Mouse (Mus musculus) ES-Bruce4 (cell line): ENCODE data around the gene Runx2. TPM values are rescaled to one million over a fixed set of nuclear protein-coding genes. Genes with fewer than 3 reads are reported as not detected.

Experiments
- H3K27ac ChIP-seq: 2 replicates; pipeline ENCODE4 v1.5.1; 2012; ENCODE audit warnings: low read length, inconsistent platforms; ENCODE audit not compliant: insufficient read depth
- H3K27me3 ChIP-seq: 2 replicates; pipeline ENCODE4 v1.6.1; 2012; ENCODE audit warnings: mild to moderate bottlenecking, low read length, inconsistent platforms; ENCODE audit not compliant: control insufficient read depth, poor library complexity, insufficient read depth, severe bottlenecking
- H3K36me3 ChIP-seq: 2 replicates; pipeline ENCODE4 v1.6.1; 2012; ENCODE audit warnings: inconsistent platforms, mild to moderate bottlenecking, low read length, moderate library complexity; ENCODE audit not compliant: control insufficient read depth, poor library complexity, insufficient read depth, severe bottlenecking
- H3K4me1 ChIP-seq: one replicate; pipeline ENCODE4 v1.8.1; 2011; ENCODE audit warnings: low read length; ENCODE audit not compliant: control insufficient read depth, insufficient read depth
- H3K4me3 ChIP-seq: 2 replicates; pipeline ENCODE4 v1.5.1; 2011; ENCODE audit warnings: low read depth, mild to moderate bottlenecking, low read length
- H3K9ac ChIP-seq: 2 replicates; pipeline ENCODE4 v1.6.1; 2012; ENCODE audit warnings: low read depth, mild to moderate bottlenecking, inconsistent platforms; ENCODE audit not compliant: poor library complexity, severe bottlenecking
- H3K9me3 ChIP-seq: replicated peaks from 2 replicates; pipeline ENCODE4 v1.6.1; 2012; ENCODE audit warnings: mild to moderate bottlenecking, low read length, inconsistent platforms; ENCODE audit not compliant: control insufficient read depth, poor library complexity, insufficient read depth, severe bottlenecking
- CTCF ChIP-seq: IDR thresholded peaks from one replicate; pipeline ENCODE4 v1.8.1; 2011; ENCODE audit warnings: low read depth, low read length
- EP300 ChIP-seq: IDR thresholded peaks from 2 replicates; pipeline ENCODE4 v1.6.1; 2011; ENCODE audit warnings: low read depth, low read length; ENCODE audit not compliant: insufficient read depth
- POLR2A ChIP-seq: IDR thresholded peaks from one replicate; pipeline ENCODE4 v1.8.1; 2011; ENCODE audit warnings: low read length; ENCODE audit not compliant: insufficient read depth
- polyA plus RNA-seq: library from polyadenylated mRNA; stranded (reverse); fragments of >200 nt; gene quantifications from 2 replicates; pipeline ENCODE4 v1.2.4, GENCODE M21; 2011; ENCODE audit warnings: low read depth; ENCODE audit not compliant: missing spikeins, insufficient read depth, insufficient read length

The Runx2 gene
- polyA plus RNA-seq, 1 experiment, result 0.39 TPM

- no peaks in the 10 kb centered on the region for H3K4me1 ChIP-seq
- no peaks in the 10 kb centered on the region for H3K9me3 ChIP-seq
- TF ChIP-seq CTCF, result no peak
- no peak for TF ChIP-seq EP300
- no peak for TF ChIP-seq POLR2A
- H3K27me3 ChIP-seq, result no peaks in the 10 kb centered on the region
- H3K36me3 ChIP-seq, result no peaks in the 10 kb centered on the region
- H3K4me3 ChIP-seq, result no peak overlapping the region
- no peak overlapping the region for H3K27ac ChIP-seq
- H3K9ac ChIP-seq, result no peak overlapping the region
Measured at GRCm38 (mm10) chr17:44671946-44672692, 142.5 kb downstream of the Runx2 start.

GRCm38 (mm10) chr17:44669985-44670384, 144.6 kb downstream of the Runx2 start:
- Histone ChIP-seq H3K9me3 (no peaks in the 10 kb centered on the region), H3K9ac (no peak overlapping the region), H3K36me3 (no peaks in the 10 kb centered on the region), H3K4me3 (no peak overlapping the region), H3K27ac (no peak overlapping the region), H3K4me1 (no peaks in the 10 kb centered on the region), H3K27me3 (no peaks in the 10 kb centered on the region)
- no peak for TF ChIP-seq CTCF

GRCm38 (mm10) chr17:44667346-44667745, 147.3 kb downstream of the Runx2 start:
- H3K4me1 ChIP-seq, result no peaks in the 10 kb centered on the region
- no peak overlapping the region for H3K4me3 ChIP-seq
- H3K9ac ChIP-seq, result no peak overlapping the region
- no peaks in the 10 kb centered on the region for H3K9me3 ChIP-seq
- H3K27ac ChIP-seq, result no peak overlapping the region
- TF ChIP-seq CTCF (no peak), EP300 (no peak), POLR2A (no peak)
- no peaks in the 10 kb centered on the region for H3K27me3 ChIP-seq
- H3K36me3 ChIP-seq, result no peaks in the 10 kb centered on the region

GRCm38 (mm10) chr17:44663872-44664271, 150.7 kb downstream of the Runx2 start:
- Histone ChIP-seq H3K9ac (no peak overlapping the region), H3K9me3 (no peaks in the 10 kb centered on the region), H3K36me3 (no peaks in the 10 kb centered on the region), H3K27ac (no peak overlapping the region), H3K4me3 (no peak overlapping the region), H3K4me1 (no peaks in the 10 kb centered on the region), H3K27me3 (no peaks in the 10 kb centered on the region)
- TF ChIP-seq CTCF, result no peak
- TF ChIP-seq POLR2A, result no peak
- TF ChIP-seq EP300, result no peak

GRCm38 (mm10) chr17:44663208-44663607, 151.4 kb downstream of the Runx2 start:
- Histone ChIP-seq H3K9ac (no peak overlapping the region), H3K9me3 (no peaks in the 10 kb centered on the region), H3K4me3 (no peak overlapping the region), H3K4me1 (no peaks in the 10 kb centered on the region), H3K27me3 (no peaks in the 10 kb centered on the region), H3K27ac (no peak overlapping the region), H3K36me3 (no peaks in the 10 kb centered on the region)
- no peak for TF ChIP-seq CTCF
- no peak for TF ChIP-seq POLR2A
- TF ChIP-seq EP300, result no peak

GRCm38 (mm10) chr17:44662080-44662706, 152.4 kb downstream of the Runx2 start:
- H3K27me3 ChIP-seq, result no peaks in the 10 kb centered on the region
- no peaks in the 10 kb centered on the region for H3K4me1 ChIP-seq
- no peak overlapping the region for H3K9ac ChIP-seq
- H3K36me3 ChIP-seq, result no peaks in the 10 kb centered on the region
- no peak for TF ChIP-seq EP300
- TF ChIP-seq CTCF, result no peak
- no peak for TF ChIP-seq POLR2A
- H3K27ac ChIP-seq, result no peak overlapping the region
- H3K9me3 ChIP-seq, result no peaks in the 10 kb centered on the region
- H3K4me3 ChIP-seq, result no peak overlapping the region
